Mouse (Mus musculus) testis, postnatal 10 days (tissue): ENCODE results near the gene Glcci1.
"Not testable (repeated sequence)": the region's sequence is repeated elsewhere in the genome, so short reads cannot be mapped to it uniquely, and the experiment has no call there.

ENCODE experiments used
- DNase-seq: peaks from one replicate; pipeline ENCODE4 v3.0.0; 2021; ENCODE audit warnings: low spot score

Gene Glcci1

DNA sequence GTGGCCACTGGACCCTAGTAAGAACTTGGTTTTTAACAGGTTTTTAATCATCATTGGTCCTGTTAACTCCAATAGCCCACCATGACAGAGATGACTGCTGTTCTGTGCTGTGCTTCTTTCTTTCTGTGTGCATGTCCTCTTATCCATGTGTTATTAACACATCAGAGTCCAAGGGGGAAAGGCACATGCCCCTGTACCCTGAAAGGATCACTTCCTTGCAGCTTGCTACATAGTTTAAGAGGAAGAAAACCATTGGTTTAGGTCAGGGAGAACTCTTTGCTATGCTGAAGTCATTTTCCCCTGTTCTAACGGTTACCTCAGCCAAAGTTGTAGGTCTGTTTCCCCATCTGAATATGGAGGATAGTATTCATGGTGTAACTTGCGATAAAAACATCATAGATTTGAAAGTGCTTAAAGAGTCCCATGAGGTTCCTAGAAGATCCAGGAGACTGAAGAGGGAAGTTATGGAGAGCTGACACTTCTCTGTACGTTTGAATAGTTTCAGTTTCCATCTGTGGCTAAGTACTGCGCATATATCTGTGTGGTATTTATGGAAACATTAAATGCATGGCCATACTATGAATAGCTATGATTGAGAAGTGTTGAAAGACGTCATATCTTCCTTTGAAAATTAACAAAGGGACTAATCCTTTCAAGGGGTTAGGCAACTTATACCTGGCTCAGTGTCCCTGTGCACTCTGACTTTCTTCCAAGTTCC lies 14.1 kb upstream of the Glcci1 start:
- DNase-seq = no peak

DNA sequence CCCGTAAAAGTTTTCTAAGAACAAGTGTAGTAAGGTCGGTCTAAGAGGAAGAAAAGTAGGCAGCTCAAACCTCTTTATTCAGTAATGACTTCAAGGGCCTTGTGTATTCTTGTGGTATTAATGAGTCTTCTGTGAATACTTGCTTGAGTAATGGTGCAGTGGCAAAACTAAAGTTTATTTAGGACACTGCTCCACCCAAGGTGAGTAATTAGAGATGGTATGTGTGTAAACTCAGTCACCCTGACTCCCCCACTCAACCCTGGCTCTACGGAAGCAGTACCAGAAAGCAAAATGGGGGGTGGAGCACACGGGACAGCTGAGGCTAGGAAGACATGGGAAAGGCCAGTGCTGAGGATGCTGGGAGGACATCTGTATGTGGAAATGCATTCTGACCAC lies 13.6 kb upstream of the Glcci1 start:
- no peak for DNase-seq

DNA sequence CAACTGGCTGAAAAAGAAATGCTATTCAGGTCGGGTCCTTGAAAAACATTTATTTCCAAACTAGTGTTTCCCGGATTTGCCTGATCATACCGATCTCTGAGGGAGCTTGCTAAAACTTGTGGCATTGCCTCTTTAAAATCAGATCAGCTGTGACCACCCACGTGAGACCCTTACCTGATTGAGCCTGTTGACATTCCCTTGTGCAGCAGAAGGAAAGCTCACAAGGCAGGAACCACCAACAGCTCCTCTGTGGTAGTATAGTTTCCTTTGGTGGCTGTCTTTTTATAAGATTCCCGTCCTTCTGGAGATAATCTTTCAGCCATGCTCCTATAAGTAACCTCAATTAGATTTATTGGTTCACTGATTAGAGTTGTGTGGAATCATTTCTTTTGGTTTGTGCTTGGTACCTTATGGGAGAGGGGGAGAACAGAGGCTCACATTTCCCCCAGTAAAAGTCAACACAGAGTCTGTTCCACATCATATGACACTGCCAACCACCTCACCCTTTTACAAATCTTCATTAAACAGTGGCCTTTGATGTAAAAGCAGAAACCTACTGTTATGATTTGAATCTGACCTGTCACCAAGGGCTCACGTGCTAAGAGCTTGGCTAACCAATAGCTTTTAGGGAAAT lies 12.0 kb upstream of the Glcci1 start:
- no peak for DNase-seq

DNA sequence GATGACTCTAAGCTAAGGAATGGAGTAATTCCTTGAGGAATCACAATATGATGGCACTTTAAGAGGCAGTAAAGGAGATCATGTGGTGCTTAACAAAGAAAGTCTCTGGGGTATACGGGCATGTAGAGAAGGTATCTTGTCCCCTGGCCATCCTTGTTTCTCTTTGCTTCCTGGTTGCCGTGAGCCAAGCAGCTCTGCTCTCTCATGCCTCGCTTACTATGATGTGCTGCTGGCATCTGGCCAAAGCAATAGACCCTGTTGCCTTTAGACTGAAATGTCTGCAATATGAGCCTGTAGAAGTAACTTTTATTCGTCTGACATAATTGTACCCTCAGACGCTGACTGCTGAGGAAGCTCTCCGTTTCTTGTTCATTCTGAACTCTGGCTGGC lies 11.5 kb upstream of the Glcci1 start:
- no peak for DNase-seq

DNA sequence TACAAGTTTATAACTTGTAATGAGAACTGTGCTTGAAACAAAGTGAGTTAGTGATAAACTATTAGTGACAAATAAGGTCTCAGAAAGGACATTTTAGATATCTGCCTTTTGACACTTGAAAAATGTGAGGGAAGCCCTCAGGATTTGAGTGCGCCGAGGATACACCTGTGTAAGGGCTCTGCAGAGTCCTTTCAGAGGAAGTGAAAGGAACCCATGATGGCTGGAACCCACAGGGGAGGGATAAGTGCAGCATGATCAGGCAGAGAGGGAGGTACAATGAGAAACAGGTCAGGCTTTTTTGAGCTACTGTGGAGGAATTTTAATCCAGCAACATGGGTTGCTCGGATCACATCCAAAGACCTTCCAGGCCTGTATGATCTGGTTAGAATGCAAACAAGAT lies 10.4 kb upstream of the Glcci1 start:
- DNase-seq = no peak

DNA sequence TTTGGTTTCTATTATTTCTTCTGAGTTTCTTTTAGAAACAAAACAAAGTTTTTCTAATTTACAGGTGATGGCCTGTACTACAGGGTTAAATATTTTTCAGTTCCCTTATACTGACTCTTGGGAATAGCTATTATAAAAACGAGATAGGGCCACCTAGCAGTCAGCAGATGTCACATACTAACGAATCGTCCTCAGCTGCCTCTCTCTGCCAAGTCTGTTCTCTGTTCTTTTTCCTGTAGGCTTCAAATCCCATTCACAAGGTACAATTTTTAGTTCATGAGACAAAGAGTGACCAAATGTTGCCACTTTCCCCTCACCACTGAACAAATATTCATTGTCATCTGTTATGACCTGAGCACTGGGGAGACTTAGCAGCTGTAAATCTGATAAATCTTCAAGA lies 5.4 kb upstream of the Glcci1 start:
- DNase-seq = no peak

DNA sequence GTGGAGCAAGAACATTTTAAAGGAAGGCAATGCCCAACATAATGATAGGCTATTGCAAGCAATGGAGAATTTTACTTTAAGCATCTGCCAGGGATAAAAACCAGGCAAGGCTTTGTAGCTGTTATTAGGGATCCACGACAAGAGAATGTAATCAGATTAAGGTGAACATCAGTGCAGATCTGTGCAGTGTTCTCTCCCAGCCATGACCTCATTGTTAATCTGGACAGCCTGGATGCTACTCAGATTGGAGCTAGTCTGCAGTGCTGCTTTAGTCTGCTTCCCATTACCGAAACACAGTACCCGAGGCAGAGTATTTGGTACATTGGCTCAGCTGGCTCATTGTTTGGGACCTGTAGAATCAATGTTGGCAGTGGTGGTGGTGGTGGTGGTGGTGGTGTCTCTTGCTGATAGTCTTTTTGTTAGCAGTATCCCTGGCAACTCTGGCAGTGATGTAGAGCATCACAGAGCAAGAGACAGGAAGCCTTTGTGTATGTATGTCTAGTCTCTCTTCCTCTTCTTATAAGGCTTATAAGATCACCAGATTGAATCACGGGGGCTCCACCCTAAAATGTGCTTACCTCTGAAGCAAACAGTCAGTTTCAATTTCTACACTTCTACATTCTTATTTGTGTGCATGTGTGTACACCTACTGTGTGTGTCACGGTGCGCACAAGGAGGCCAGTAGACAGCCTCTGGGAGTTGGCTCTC lies 4.7 kb upstream of the Glcci1 start:
- DNase-seq = no peak

DNA sequence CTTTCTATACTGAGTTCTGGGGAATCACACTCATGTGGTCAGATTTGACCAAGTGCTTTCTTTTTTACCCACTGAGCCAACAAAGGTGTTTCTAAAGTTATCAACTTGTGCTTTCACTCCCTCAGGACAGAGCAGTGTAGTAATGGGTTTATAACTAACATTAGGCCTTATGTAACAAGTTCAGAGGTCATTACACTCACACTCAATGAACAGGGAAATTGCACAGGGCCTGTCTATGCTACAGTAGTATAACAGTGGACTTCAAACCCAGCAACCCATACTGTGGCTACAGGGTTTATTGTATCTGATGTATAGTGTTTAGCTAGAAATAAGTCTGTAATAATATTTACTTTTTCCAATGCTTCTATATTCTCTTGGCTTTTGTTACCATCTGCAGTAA lies 2.8 kb upstream of the Glcci1 start:
- DNase-seq = no peak

DNA sequence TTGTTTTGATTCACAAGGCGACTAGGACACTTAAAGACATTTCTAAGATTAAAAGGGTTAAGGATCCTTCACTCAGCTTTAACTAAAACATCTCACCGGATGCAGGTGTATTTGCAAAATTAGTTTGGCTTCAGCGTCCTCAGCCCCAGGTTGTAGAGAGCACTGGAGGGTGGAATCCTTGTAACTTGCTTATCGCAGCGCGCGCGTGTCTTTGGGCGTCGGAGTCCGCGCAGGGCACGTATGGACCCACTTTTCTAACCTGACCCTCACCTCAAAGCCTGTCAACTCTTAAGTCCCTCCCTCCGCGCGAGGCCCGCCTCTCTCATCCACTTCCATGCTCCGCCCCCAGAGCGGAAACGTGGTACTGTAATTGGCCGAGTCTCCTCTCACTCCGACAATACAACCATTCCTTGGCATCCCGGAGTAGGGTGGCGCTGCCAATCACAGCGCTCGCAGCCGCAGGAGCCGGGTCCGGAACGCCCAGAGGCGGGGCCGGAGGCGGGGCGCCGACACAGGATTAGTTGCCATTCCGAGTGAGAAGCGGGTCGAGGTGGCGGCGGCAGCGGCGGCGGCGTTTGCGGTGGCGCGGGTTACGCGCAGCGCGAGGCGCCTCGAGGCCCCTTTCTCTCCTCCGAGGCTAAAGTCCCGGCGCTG lies 390 bp upstream of the Glcci1 start:
- DNase-seq = peak; percentile 99

DNA sequence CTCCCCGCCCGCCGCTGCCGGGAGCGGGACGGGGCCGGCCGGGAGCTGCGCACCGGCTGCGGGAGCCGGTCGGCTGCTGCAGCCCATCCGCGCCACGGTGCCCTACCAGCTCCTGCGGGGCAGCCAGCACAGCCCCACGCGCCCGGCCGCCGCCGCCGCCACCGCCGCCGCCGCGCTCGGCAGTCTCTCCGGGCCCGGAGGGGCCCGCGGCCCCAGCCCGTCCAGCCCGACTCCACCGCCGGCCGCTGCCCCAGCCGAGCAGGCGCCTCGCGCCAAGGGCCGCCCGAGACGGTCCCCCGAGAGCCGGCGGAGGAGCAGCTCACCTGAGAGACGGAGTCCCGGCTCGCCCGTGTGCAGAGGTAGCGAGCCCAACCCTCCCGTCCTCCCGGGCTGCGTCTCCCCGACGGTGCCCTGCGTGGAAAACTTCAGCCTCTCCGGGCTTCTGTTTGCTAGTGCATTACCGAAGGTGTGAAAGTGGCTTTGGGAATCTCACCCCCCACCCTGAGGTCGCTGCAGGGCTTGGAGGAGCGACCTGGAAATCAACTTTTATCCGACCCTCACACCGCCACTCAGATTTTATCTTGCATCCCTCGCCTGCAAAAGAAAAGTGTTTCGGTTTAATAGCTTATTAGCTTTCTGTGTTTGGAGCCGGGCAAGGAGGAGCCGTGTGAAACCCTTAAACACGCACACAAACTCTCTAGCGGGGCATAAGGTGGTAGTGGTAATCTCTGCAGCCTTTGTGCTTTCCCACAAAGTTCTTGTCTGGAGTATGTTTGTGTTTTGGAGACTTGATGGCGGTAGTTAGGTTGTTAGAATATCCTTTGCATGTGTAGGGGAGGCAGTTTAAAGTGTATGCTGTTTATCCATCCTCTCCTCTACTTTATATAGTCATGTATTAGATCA lies 812 bp downstream of the Glcci1 start:
- peak; percentile 67 for DNase-seq

DNA sequence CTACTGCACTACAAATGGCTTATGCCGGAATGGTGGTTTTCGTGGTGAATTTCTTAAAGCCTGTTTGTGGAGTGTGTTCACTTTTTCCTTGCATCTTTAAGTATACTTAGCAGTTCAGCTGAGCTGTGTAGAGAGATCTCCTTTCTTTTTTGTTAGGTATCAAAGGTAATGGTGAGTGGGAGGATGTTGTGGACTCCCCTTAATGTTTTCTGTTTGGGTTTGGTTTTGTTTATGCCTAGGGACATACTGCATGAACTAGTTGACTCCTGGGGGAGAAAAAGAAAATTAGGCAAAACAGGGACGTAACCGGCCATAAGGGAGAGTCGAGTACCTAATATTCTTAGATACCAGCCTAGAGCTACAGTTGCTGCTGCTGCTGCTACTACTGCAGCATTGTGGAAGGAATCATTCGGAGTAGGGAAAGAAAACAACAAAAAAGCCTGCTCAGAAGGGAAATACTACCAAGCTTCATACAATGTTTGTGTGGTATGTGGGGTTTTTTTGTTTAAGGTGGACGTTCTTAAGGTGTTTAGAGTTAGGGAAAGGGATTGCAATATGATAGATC lies 1.5 kb downstream of the Glcci1 start:
- DNase-seq = no peak

DNA sequence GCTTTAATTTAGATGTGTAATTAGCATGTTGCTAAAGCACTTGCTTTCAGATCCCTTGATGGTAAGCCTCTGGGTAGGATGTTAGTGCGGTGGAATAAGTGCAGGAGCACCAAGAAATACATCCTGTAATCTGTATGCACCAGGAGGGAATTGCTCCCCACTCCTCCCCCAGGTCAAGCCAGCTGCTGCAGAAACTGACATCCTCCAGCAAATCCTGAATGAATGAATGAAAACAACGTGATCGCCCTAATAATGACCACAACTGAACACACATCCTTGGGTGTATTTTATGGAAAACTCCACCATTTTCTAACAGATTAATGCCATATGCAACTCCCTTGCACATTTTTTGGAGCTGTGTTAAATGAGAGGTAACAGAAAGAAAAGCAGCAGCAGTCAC lies 2.0 kb downstream of the Glcci1 start:
- DNase-seq = no peak

DNA sequence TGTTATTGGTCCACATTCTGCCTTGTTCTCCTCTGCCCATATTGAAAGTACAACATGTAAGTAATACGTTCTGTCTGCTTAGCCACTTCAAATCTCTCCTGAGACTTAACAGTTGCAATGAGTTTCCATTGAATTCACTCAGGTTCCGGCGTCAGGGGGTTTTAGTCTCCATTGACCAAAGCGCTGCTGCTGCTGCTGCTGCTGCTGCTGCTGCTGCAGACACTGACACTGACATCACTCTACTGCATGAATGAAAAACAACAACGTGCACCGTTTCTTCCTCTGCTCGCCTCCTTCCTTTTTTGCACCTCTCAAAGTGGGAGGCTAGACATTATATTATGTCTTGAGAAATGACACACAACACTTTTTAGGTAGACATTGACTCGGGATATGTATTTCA lies 3.0 kb downstream of the Glcci1 start:
- DNase-seq = no peak

DNA sequence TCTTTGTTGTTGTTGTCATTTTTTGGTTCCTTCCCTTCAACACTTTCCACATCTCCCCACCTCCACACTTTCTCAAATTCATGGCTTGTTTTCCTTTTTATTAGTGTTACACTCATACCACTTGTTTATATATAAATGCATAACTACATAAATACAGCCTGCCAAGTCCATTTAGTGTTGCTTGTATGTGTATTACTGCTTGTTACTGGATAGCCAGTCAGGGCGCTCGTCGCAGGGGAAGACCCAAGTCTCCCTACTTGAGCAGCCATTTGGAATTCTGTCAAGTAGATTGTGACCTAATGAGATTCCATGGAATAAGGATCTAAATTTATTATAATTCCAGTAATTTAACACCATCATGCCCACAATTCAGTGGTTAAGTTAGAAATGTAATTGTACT lies 10.3 kb downstream of the Glcci1 start:
- no peak for DNase-seq

DNA sequence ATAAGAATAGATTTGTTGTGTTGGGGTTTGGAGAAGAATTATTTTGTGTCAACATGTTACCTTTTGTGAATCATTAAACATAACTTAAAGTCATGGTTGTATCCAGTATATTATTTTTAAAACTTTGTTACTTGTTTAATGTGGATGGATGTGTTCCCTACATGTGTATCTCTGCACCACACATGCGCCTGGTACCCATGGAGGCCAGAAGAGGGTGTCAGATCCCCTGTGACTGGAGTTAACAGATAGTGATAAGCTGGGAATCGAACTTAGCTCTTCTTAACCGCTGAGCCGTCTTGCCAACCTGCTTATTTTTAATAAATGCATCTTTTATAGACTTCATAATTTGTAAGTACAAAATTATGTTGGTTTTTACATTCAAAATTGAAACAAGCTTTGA lies 11.8 kb downstream of the Glcci1 start:
- no peak for DNase-seq

DNA sequence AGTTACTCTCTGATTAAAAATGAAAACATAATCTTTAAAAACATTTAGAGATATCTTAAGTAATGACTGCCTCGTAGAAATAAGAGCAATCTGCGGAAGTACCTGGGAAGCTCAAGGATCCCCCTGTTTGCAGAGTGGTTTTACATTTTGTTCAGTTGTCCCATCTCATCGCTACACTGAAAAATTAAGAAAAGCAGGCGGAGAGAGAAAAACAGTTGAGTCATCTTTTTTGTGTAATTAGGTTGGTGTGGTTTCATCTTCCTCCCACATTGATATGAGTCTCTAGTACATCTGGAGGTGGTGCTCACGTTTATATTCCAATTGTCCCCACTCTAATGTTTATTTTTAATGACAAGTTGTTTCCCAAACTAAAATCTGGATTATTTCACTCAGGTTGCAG lies 15.3 kb downstream of the Glcci1 start:
- no peak for DNase-seq

DNA sequence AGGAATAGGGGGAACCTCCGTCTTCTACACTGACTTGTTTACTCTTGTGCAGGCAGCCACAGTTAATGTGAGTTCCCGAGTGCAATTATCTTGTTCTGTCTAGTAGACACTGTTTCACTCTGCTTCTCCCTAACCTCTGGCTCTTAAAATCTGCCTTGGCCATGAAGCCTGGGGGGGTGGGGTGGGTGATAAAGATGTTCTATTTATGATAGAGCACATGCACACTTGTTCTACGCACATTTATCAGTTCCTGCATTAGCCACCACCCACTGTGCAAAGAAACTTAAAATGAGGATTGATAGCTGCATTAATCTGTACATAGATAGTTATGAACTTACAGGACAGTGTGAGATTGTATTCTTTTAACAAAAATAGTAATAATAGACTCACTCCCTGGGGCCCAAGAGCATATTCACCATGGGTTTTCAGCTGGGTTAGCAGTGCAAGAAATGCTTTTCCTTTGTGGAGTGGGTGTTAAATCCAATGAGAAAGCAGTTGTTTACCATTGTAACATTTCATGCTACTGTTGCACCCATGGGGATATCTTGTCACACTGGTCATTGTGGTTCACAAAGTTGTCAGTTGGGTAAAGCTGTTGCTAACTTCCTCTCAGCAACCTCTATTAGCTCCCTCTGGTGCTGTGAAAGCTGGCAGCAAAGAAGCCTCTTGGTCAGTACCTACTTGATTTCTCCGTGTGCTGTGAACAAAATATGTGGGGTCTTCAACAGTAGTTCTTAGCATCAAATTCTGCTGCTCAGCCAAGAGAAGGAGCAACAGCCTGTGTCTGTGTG lies 21.9 kb downstream of the Glcci1 start:
- no peak for DNase-seq

DNA sequence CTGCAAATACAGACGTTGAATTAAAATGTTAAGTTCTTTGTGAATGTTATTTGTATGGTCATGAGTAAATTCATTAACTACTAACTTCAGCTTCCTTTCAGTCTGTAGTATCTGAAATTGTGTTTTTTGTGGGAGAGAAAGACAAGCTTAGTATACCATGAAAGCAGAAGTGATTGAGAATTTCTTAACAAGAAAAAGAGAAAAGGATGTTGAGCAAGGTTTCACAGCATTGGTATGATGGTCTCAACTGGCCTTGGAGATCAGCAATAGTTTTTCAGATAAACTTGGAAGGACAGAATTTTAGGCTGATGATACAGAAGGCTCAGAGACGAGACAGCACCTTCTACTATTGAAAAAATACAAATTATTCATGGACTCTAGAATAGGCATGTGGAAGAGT lies 27.5 kb downstream of the Glcci1 start:
- DNase-seq = no peak

DNA sequence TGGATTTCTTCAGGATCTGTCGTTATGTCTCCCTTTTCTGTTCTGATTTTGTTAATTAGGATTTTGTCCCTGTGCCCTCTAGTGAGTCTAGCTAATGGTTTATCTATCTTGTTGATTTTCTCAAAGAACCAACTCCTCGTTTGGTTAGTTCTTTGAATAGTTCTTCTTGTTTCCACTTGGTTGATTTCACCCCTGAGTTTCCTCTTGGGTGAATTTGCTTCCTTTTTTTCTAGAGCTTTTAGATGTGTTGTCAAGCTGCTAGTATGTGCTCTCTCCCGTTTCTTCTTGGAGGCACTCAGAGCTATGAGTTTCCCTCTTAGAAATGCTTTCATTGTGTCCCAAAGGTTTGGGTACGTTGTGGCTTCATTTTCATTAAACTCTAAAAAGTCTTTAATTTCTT lies 32.1 kb downstream of the Glcci1 start:
- DNase-seq = not testable (repeated sequence)

DNA sequence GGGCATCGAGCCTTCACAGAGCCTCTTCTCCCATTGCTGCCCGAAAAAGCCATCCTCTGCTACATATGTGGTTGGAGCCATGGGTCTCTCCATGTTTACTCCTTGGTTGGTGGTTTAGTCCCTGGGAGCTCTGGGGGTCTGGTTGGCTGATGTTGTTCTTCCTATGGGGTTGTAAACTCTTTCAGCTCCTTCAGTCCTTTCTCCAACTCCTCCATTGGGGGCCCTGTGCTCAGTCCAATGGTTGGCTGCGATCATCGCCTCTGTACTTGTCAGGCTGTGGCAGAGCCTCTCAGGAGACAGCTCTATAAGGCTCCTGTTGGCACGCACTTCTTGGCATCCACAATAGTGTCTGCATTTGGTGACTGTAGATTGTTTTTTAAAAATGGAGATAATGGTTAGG lies 35.4 kb downstream of the Glcci1 start:
- DNase-seq = no peak

DNA sequence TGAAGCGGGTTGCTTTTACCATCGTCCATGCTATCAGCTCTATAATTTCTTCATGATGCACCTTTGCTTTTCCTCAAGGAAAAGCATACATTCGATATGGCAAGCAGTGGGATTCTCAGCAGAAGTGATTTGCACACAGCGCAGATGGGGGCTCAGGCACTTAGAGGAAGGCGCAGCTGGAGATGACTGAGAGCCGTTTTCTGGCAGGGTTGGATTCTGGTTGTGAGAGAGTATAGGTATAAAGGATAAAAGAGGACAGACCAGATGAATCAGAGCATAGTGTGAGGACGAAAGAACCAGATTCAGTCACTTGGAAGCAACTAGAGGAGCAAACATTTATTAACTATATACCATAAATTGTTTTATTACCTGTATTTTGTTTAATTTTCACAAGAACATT lies 36.4 kb downstream of the Glcci1 start:
- DNase-seq = no peak
